Mouse (Mus musculus): ENCODE measurements at regions not wholly inside any gene's neighbourhood (a gene's known extent, or its start where the extent isn't known, plus 50 kb on each side); places are given as distances from the start of the nearest gene placed in this dataset.

DNA sequence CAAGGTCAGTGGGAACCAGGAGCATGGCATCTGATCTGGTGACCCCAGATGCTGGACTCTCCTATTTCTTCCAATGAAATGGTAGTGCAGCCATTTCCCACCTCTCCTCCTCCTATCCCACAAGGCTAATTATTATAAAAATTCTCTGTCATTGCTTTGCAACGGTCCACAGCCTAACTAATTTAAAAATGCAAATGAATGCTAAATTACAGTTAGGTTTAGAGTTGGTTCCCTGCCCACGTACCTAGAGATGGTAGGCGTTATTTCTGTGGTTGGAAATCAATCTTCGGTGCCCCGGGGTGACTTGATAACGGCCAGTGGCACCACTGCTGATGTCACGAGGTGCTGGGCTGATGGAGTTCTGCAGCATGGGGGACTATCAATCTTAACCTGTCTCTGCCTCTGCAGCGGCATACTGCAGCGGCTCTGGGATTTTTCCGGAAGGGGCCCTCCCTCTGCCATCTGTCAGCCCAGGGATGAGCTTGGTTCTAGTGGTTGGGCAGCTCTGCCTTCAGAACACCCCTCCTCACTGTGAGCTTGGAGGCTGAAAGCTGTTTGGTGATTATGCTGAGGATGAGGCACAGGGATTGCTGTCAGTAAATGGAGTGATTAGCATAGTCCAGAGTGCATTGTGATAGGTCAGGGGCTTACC, 66.5 kb downstream of the Nmur2 start:
- DNase-seq (ENCODE audit: extremely low spot score in 1 of 2, low spot score in 1 of 2), result peak; percentile 15 to 31

DNA sequence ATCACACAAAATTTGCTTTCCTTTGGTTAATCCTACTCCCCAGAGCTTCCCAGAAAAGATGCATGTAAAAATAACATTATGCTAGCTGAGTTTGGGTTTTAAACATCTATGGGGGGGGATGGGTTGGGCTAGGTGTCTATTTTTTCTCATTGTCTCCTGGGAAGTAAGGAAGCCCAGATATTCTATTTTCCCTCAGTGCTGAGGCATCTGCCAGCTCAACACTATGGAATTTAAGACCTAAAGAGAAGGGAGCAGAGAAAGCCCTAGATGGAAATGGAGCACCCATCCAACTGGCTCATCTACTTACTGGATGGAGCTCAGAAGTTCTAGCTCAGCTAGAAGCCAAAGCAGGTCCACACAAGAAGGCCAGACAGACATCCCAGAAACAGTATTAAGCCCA, 74.2 kb downstream of the Nmur2 start:
- no peak for DNase-seq (ENCODE audit: extremely low spot score in 1 of 2, low spot score in 1 of 2)

DNA sequence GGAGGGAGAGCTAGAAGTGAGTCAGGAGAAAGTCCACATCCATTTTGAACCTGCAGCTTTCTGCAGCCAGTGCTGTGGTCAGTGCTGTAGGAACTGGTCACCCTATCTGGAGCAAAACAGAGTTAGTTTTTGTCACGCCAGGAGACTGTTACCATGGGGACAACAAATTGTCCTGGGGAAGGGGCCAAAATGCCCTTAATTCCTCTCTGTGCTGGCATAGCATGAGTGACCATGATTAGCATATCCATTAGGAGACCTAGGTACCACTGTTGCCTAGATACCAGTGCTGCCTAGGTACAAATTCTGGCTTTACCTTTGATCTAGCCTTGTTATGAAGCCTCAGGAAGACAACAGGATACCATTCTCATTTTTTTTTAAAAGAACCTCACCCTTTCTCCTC, 82.4 kb downstream of the Nmur2 start:
- no peak for DNase-seq (ENCODE audit: extremely low spot score in 1 of 2, low spot score in 1 of 2)

DNA sequence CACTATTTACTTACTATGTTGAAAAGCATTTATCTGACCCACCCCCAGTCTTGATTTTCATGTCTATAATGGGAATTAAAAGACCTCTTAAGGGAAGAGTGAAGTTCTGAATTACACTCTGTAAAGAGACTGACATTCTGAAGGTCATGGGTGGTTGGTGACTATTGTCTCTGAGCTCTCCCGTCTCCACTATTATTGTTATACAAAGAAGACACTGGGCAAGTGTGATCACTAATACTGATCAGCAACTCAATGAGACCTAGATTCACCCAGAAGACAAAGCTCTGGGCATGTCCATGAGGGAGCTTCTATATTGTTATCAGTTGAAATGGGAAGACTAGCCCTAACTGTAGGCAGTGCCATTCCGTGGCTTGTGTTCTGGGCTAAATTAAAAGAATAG, 83.5 kb downstream of the Nmur2 start:
- DNase-seq (ENCODE audit: extremely low spot score in 1 of 2, low spot score in 1 of 2), result no peak

DNA sequence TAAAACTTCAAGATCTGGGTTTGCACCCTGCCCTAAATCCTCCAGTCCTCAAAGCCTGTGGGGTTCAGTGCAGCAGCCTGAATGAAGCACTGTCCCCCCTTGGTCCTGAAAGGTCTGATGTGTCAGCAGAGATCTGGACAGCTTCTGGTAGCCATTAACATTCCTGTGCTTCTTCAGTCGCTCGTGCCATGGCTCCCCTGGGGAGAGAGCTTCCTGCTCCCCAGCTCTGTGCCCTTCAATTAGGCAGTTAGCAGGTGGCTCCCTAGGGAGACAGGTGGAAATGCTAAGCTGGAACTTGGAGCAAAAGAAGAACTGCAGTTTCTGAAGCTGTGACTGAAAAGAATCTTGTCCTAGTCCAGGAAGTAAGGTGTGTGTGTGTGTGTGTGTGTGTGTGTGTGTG, 87.1 kb downstream of the Nmur2 start:
- DNase-seq (ENCODE audit: extremely low spot score in 1 of 2, low spot score in 1 of 2), result no peak

DNA sequence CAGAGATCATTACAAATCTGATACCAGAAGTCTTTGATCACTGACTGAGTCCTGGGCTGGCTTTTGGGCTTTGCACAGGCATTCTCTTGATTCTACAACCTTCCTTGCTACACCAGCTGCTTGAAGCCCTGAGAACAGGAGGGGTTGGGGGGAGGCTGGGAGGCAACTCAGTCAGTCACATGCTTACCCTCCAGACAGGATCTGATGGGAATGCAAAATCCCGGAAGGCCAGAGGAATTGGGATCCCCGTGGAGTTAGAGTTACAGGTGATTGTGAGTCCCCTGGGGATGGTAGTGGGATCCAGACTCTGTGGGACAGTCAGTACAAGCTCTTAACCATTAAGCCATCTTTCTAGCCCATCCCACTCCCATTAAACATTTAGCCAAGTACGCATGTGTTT, 91.2 kb downstream of the Nmur2 start:
- no peak for DNase-seq (ENCODE audit: extremely low spot score in 1 of 2, low spot score in 1 of 2)

DNA sequence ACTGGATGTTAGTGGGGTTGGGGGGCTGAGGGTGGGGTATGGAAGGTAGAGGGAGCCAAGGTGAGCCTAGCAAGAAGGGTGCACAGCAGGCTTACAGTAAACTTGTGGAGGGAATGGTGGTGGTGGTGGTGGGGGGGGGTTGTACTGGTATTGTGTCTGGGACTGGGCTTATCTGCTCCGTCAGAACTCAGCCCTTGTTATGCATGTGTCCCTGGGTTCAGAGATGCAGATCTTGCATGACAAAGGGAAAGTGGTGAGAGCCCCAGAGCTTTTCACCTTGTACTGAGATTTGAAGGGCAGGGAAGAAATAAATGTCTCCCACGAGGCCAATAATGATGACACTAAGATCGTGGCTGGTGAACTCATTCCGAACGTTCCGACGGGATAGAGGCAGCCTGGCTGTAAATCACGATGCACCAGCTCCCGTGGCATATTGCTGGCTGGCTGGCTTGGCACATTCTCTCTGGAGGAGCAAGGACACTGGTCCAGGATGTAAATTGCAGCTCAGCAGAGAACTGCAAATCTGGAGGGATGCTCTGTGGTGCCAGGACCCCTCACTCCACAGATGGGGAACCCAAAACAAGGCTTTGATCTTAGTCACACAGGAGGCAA, 94.1 kb downstream of the Nmur2 start:
- no peak for DNase-seq (ENCODE audit: extremely low spot score in 1 of 2, low spot score in 1 of 2)

DNA sequence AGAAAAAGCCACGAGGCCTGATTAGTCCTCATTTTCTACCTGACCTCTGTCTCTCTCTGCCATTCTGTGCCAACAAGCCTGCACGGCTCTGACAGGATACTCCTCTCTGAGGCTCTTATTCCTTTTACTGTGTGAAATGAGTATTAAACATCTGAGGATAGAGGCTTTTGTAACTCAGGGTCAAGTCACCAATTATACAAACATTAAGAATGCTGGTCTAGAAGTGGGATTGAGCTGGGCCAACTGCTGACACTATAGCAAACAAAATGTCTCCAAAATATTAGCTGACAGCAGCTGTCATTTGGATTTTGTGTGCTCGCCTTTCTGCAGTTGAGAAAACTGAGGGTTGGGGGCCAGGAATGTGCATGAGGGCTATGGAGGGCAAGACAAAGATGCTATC, 94.8 kb downstream of the Nmur2 start:
- no peak for DNase-seq (ENCODE audit: extremely low spot score in 1 of 2, low spot score in 1 of 2)

DNA sequence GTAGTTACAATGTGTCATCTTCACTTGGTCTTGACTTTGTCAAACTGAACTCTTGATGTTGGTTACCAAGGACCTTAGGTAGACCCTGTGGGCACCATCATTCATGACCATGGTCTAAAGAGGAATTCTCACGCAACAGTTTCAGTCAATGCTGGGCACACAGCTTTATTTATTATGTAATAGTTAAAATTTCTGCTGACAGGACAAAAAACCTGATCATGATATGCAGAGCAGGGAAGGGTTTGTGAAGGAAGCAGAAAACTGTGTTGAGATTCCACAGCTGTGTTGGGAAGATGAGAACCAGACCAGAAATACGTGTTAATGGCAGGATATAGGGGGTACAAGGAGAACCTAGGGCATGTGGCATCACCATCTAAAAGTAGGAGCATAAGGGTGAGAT, 100.8 kb downstream of the Nmur2 start:
- DNase-seq (ENCODE audit: extremely low spot score in 1 of 2, low spot score in 1 of 2), result no peak

DNA sequence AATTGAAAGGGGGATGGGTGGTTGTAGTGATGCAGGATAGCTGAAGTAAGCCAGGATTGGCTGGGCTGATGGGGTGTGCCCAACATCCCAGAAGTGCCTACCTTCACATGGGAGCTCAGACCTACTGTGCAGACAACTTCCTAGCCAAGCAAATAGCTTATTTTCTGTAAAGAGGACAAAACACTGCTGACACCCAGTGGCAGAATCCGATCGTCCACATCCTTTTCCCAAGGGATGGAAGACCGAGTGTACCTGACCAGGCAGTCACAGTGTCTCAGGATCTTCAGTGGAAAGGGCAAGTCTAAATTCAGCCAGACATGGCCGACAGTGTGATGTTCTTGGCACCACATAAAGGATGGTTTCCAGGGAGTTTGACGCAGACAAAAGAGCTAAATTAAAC, 114.4 kb downstream of the Nmur2 start:
- no peak for DNase-seq (ENCODE audit: extremely low spot score in 1 of 2, low spot score in 1 of 2)

DNA sequence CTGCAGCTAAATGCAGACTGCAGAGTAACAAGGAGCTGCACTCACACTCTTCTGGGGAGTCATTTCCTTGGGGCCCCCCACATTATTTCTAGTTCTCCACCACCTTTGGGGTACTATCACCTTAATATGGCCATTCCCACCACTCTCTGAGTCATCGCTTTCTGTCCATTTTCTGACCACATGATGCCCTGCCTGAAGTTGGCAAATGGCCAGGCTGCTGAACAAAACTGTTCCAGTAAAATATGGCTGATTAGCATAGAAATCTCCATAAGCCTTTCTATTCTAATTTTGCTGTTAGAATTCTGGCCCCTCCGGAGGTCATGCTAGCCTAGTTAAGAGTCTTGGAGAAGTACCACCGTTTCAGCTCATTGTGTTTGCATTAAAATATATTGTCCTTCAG, 121.7 kb downstream of the Nmur2 start:
- DNase-seq (ENCODE audit: extremely low spot score in 1 of 2, low spot score in 1 of 2), result no peak

DNA sequence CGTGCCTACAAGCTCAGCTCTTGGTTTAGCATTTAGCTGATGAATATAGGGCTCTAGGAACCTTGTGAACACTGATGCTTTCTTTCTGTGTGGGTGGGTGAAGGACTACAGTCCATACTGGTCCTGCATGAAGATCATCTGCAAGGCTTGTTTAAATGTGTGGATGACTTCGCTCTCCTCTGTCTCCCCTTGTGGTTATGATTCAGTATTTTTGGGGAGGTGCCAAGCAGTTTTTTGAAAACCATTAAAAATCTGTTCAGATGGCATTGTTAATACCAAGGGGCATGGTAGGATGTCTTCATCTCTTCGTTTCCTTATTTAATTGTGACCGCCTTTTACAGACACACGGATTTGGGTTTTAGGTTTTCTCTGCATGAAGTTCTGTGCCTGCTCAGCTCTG, 122.4 kb downstream of the Nmur2 start:
- DNase-seq (ENCODE audit: extremely low spot score in 1 of 2, low spot score in 1 of 2), result no peak

DNA sequence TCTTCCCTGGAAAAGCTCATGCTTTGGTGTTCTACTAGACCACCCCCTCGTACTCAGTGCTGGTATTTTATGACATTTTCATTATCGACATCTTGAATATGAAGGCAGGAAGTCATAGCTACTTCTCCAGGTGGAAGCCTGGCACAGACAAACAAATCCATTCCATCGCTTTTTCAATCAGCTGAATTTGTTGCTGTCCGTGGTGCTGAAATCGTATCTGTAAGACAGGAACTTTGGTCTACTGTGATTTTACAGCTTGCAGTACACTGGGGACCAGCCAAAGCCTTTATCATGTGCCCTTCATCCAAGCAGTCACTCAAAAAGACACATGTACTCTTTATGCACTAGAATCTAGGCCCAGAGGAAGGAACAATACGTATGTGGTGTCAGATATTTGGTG, 143.3 kb downstream of the Nmur2 start:
- DNase-seq (ENCODE audit: extremely low spot score in 1 of 2, low spot score in 1 of 2), result peak in 1 of 2 experiments; percentile 8

DNA sequence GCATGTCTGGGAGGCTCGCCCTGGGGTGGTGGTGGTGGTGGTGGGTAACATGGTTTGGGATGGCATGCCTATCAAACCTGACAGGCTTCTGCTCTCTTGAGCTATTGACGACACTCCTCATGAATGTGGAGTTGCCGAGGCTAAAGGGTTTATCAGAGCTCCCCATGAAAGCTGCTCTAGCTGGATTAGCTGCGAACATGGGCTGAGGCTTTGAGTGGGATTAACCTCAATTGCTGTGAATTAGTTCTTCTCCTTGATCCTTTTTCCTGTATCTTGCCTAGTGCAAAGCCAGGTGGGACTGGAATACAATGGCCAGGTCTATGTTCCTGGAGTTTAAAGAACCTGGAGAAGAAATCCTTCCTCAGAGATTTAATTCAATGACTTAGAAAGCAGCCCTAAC, 150.6 kb downstream of the Nmur2 start:
- no peak for DNase-seq (ENCODE audit: extremely low spot score in 1 of 2, low spot score in 1 of 2)

DNA sequence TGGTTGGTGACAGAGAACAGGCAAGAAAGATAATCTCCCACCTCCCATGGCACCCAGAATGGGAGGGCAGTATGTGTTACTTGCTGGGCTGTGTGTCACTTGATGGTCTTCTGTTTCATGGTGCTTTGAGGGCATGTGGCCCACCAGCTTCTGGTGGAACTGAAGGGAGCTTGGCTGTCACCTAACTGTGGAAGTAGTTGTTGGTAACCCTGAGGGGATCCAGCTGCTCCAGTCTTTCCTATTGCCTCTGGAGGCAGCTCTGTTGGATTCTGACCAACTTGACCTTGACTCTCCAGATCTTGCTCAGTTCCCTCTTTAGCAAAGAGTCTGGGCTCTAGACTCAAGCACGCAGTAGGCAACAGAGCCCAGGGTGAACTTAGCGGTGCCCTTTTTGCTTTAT, 162.2 kb downstream of the Nmur2 start:
- DNase-seq (ENCODE audit: extremely low spot score in 1 of 2, low spot score in 1 of 2), result no peak

DNA sequence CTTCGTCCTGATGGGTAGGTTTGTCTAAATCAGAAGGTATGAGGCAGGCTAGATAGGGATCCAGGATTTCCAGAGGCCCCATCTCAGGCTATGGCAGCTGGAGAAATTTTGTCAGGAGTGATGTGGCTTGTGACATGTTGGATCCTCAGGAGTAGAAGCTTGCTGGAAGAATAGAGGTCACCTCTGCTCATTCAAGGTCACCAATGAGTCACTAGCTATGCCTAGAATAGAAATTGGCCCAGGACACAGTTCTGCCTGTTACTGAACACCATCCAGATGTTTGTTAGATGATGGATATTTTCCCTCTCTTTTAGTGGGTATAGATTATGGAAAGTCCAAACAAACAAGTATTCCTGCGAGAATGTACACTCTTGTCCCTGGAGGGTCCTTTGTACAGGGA, 173.7 kb downstream of the Nmur2 start:
- DNase-seq (ENCODE audit: extremely low spot score in 1 of 2, low spot score in 1 of 2), result no peak

DNA sequence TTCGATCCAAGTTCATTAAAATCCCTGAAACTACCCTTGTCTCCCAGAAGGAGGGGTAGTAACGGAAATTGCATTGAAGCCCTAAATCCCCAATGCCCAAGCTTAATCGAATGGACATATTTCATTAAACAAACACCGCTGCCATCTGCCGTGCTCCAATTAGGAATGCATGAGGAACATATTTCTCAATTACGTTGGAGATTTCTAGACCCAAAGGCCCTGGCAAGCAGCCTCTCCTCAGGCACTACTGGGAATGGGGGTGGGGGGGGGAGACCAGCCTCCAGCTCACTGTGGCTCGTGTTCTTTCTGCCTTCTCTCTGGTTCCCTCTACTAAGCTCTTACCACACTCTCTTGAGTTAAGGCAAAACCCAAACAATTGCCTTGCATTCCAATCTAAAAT, 181.6 kb downstream of the Nmur2 start:
- DNase-seq (ENCODE audit: extremely low spot score in 1 of 2, low spot score in 1 of 2), result no peak

DNA sequence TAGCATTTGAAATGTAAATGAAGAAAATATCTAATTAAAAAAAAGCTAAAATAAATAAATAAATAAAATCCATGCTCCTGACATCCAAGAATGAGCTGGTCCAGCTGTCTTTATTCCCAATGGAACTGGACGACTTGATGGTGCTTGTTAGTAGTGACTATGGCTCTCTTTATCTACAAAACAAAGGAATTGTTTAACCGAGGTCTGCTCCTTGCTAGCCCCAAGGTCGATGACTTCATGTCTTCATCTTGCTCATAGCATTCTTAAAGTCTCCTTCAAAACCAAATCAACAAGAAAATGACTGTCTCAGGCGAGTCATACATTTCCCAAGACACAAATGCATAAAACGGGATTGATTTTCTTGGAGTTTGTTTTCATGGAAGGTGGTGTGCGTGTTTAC, 212.5 kb upstream of the Glra1 start:
- no peak for DNase-seq (ENCODE audit: extremely low spot score in 1 of 2, low spot score in 1 of 2)

DNA sequence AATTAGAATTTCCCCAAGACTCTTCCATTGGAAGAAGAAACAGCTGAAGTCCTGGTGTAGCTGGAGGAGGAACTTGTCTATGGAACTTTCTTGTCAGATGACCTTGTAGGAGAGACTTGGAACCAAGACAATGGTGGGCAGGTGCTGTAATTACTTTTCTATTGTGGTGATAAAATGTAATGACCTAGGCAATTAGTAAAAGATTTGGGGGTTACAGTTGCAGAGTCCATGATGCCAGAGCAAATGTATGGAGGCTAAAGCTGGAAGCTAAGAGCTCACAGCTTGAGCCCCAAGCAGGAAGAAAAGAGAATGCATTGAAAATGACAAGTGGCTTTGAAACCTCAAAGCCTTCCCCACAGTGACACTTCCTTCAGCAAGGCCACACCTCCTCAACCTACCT, 208.6 kb upstream of the Glra1 start:
- DNase-seq (ENCODE audit: extremely low spot score in 1 of 2, low spot score in 1 of 2), result no peak

DNA sequence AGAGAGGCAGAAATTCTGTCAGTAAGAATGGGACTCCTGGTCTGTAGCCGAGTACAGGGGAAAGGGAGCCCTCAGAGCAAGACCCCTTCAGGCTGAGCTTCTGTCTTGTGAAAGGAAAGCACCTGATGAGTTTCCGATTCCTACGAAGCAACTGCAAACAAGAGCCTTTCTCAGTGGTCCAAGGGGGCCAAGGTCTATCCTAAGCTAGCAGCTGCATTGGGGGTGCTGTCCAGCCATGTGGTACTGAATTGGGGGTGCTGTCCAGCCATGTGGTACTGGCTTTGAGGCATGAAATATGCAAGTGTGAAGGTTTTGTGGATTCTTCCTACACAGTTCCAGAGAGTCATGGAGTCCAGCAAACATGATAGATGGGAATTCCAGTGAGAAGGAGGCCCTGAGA, 202.7 kb upstream of the Glra1 start:
- DNase-seq (ENCODE audit: extremely low spot score in 1 of 2, low spot score in 1 of 2), result no peak

DNA sequence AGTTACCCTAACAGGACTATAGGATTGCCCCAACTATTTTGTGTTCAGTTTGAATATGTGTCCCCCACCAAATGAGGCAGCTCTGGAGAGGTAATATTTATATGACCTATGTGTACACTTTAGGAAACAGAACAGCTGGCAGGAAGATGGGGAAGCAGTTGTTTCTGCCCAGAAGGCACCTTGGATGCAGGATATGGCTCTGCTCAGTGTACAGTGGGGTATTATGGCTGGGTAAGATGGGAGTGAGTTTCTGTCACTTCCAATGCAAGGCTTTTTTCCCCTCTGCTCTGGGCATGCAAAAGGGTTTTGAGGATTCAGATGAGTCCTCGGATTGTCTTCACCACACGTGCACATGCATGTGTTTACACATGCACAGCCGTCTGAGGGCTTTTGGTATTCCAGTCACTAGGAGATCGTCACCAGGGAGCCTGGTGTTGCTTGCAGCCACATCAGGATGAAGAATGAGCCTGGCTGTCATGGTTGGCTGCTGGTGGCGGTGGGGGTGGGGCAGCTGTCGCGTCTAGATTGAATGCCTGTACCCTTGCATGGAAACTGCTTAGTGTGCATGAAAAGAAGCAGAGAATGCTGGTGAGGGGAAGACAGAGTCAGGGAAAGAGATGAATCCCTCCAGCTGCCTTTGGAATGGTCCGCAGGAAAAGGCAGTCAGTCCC, 183.3 kb upstream of the Glra1 start:
- peak in 1 of 2 experiments; percentile 8 for DNase-seq (ENCODE audit: extremely low spot score in 1 of 2, low spot score in 1 of 2)

DNA sequence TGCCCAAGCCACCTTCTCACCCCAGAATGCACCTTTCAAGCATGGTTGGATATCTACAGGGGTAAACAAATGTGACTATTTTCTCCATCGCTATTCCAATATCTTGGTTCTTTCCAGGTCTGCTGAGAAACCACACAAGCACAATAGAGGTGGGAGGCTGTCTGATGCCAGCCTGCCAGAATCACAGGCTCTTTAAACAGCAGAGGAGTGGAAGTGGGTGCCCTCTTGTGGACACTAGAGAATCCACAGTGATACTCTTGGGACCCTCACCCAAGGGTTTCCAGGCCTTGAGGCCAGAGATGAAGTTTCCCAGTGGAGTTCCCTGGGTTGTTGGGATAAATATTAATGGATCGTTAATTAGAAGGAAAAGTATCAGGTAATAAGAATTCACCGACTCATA, 181.6 kb upstream of the Glra1 start:
- DNase-seq (ENCODE audit: extremely low spot score in 1 of 2, low spot score in 1 of 2), result peak in 1 of 2 experiments; percentile 8
